Mouse (Mus musculus): ENCODE measurements around the gene Lmo1. TPM values are rescaled to one million over a fixed set of nuclear protein-coding genes. Genes with fewer than 3 reads are reported as not detected.
"Not testable (repeated sequence)": the region's sequence is repeated elsewhere in the genome, so short reads cannot be mapped to it uniquely, and the experiment has no call there.

Gene Lmo1
- polyA plus RNA-seq, 2 experiments from 2014 or later, result not detected

- no peak for ATAC-seq
Measured at GRCm38 (mm10) chr7:109174337-109174948, 564 bp downstream of the Lmo1 start.

- ATAC-seq, result no peak
Measured at GRCm38 (mm10) chr7:109171874-109172273, 3.1 kb downstream of the Lmo1 start.

DNA sequence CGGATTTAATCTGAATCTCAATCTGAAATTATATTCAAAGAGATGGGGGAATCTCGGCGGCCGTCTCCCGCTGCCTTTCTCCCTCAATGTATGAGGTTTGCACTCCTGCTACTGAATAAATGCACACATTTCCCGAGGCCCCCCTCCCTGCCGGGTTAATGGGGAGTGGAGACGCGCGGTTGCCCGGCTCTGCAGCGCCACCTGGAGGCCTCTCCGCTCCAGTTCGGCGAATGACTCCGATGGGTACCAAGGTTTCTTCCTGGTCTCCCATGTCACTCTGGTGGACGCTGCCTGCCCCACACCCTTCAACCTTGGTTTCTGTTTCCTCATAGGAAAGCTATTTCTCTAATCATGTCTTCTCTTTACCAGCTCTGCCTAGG, 4.6 kb downstream of the Lmo1 start:
- ATAC-seq, result no peak

DNA sequence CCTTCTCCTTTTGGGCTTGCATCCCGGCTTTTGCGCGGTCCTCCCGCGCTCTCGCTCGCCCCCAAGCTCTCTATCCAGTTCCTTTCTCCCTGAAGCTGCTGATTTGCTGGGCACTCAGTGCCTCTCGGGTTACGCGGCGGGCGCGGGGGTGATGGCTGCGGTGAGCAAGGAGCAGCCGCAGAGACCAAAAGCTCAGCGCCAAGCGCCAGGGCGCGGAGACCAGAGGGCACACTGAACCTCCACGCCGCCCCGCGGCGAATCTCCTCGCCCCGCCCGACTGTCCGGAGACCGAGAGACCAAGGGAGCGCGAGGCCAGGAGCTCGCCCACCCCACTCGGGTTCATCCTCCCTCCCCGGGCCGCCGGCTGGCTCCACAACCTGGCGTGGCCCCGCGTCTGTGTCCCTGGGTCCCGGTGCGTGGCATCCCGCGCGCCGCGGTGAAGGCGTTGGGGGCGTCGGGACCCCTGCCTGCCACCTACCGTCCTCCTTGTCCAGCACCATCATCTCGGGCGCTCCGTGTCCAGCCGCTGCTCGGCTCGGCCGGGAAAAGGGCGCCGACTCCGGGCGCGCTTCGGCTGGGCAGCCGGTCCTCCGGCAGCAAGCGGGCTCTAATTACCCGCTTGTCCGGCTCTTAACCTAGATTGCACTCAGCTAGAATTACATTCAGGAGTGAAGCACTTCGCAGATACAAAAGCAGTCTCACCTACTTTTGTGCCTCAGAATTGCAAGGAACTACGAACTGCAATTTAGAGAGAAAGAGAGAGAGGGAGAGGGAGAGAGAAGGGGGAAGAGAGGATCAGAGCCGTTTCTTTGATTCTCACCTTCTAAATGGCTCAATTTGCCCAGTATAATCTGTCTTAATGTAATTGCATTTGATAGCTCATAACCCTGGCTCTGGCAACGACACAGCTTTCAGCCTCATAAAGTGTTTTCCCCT, 5.2 kb downstream of the Lmo1 start:
- no peak for ATAC-seq

- no peak for ATAC-seq
Measured at GRCm38 (mm10) chr7:109168716-109169115, 6.3 kb downstream of the Lmo1 start.

- ATAC-seq, result no peak
Measured at GRCm38 (mm10) chr7:109165931-109166585, 8.9 kb downstream of the Lmo1 start.

DNA sequence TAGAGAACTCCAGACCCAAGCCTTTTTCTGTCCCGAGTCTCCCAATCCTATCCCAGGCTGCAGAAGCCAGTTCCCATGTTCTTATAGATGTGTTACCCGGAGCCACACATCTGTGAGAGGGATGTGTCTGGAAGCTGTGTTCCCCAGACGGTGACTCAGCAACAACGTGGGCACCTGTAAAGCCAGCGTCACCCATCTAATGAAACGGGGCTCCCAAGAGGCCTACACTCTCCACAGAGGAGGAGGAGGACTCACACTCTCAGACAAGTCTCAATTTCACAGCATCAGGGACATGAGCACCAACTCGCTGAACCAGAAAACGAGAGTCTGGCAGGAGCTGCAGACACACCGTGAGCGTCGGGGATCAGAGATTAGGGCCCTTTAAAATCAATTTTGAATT, 20.7 kb downstream of the Lmo1 start:
- ATAC-seq, result no peak

GRCm38 (mm10) chr7:109153538-109153937, 21.5 kb downstream of the Lmo1 start:
- no peak for ATAC-seq

DNA sequence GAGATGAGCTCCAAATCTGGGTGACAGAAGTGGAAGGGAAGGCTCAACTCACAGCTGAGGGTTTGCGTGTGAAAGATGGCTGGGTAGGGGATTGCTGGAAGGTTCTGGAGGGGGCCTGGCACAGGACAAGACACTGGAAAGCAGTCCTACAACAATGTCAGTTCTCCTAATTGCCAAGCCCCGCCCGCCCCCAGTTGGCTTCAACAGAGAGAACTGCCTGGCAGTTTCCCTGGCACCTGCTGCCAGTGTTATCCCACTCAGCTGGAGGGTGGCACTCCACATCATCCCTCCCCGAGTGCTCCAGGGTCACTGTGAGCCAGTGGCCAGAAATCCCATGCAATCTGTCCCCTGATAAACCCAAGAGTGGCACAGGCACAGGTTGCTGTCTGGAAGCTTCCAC, 23.9 kb downstream of the Lmo1 start:
- ATAC-seq, result no peak

DNA sequence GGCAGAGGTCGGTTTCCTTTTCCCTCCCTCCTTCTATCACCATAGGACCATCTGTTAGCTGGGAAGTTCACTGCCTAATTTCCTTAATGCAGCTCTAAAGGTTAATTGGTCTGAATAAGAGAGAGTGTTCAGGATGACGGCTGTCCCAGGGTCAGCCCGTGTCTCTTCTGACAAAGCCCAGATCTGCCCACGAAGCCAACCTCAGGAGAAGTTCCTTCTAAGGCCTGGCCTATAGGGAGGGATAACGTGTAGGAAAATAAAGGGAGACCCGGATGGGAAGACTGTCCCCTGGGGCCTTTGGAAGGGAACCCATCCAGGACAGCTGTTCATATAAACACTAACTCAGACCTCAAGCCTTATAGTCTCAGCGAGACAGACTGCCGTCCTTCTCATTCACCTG, 29.8 kb downstream of the Lmo1 start:
- ATAC-seq, result no peak

- ATAC-seq, result no peak
Measured at GRCm38 (mm10) chr7:109144705-109145104, 30.3 kb downstream of the Lmo1 start.

DNA sequence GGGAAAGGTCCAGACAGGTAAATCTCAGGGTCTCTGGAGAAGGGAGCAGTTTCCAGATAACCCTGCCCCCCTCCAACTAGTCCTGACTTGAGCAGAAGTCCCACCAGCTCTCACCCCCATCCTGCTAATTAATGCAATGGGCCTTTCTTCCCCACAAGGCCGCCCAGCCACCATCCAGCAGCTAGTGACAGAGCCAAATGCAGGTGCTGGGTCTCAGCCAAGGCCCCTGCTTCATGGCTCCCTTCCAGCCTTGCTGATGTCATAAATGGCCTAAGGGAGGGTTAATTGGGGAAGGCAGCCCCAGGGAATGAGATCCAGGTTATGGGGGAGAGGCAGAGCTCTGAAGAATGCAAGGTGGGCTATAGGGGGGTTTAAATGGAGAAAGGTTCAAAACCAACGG, 32.4 kb downstream of the Lmo1 start:
- no peak for ATAC-seq

- ATAC-seq, result no peak
Measured at GRCm38 (mm10) chr7:109141753-109142152, 33.3 kb downstream of the Lmo1 start.

GRCm38 (mm10) chr7:109141054-109141453, 34.0 kb downstream of the Lmo1 start:
- ATAC-seq, result no peak

DNA sequence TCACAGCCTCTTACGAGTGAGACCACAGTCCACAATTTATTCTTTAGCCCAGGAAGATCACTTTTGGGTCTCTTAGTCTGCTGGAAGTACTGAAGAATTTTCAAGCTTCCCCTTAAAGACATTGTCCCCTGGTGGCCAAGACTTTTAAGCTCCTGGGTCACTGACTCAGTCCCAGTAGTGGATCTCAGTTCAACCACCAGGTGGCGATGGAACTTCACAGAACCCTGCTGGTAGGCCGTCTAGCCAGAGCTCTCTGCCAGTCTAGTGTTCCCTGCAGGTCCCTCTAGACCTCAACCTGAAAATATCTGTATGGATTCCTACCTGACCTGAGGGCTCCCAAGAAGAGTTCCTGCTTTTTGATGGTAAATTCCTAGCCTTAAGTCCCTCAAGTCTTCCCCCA, 35.6 kb downstream of the Lmo1 start:
- no peak for ATAC-seq

GRCm38 (mm10) chr7:109137441-109137840, 37.6 kb downstream of the Lmo1 start:
- ATAC-seq, result no peak

DNA sequence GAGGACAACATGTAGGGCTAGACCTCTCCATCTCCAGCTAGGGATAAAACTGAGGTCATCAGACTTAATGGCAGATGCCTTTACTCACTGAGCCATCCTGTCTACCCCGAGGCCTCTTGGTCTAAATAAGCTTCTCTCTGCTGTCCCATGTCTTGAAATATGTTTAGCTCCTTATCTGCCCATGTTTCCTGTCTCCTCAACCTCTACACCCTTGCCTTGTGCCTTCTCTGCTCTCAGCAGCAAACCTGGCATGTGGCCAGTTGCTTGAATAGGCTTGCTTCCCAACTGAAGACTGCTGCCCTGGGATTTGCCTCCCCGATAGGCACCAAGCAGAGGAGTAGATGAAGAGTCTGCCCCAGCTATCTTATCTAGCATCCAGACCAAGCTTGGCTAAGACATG, 43.4 kb downstream of the Lmo1 start:
- no peak for ATAC-seq

- ATAC-seq, result no peak
Measured at GRCm38 (mm10) chr7:109129946-109130686, 44.9 kb downstream of the Lmo1 start.

GRCm38 (mm10) chr7:109129442-109129841, 45.6 kb downstream of the Lmo1 start:
- no peak for ATAC-seq

DNA sequence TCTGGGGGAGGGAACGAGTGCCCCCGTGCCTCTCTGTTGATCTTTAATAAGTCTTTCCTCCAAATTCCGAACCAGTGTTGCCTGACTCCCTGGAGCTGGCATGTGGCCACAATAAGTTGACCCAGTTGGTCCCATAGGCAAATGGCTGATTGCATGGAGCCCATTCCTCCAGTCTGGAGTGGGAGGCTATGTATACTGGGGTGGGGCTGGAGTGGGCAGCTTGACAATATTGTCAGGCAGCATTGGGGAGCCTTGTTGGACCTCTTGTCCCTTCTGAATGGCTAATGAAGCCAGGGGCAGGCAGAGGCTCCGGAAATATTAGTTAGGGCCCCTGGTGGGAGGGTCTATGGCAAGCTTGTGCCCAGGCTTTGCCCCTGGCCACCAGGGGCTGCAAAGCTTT, 59.1 kb downstream of the Lmo1 start:
- no peak for ATAC-seq

DNA sequence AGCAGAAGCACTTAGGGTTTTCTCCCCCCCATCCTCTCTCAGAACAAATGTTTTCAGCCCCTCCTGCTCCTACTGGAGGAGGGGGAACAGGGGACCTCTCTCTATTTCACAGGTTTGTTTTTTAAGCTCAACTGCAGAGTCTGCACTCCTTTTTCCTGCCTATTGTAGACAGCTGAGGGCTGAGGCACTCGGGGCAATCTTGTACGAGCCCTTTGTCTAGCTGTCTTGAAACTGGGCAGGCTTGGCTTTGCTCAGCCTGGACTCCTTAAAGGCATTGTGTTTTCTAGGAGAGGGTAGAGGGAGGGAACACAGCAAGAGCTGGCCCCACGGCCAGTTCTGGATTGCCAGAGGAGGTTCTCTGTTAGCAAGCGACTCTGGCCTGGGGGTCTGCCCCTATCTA, 59.5 kb downstream of the Lmo1 start:
- ATAC-seq, result not testable (repeated sequence)

- ATAC-seq, result no peak
Measured at GRCm38 (mm10) chr7:109114950-109115349, 60.1 kb downstream of the Lmo1 start.

- no peak for ATAC-seq
Measured at GRCm38 (mm10) chr7:109111000-109111399, 64.0 kb downstream of the Lmo1 start.
